Mouse (Mus musculus): Measurements from ENCODE around the gene Eml1. TPM values are rescaled to one million over a fixed set of nuclear protein-coding genes. Genes with fewer than 3 reads are reported as not detected.

The Eml1 gene
- polyA plus RNA-seq (2015; fragmentation: Nextera tagmentation; extraction: Ambion mirVana) = 47.6 and 57.4 TPM in 2 replicates

- Histone ChIP-seq H3K9me3 (replicated peaks; ENCODE audit: control insufficient read depth, low read length, poor library complexity, severe bottlenecking) (no peaks in the 10 kb centered on the region), H3K4me1 (ENCODE audit: control insufficient read depth, insufficient read depth, low read length) (no peaks in the 10 kb centered on the region), H3K4me3 (ENCODE audit: low read depth, low read length) (no peak within 1 kb of the TSS), H3K4me2 (ENCODE audit: low read length) (no peak within 1 kb of the TSS), H3K27ac (ENCODE audit: low read length) (no peak within 1 kb of the TSS), H3K27me3 (ENCODE audit: control insufficient read depth, insufficient read depth, low read depth, low read length) (no peaks in the 10 kb centered on the region), H3K36me3 (ENCODE audit: control insufficient read depth, insufficient read depth, low read length) (no peaks in the 10 kb centered on the region), H3K9ac (ENCODE audit: low read depth, low read length) (no peak within 1 kb of the TSS)
- 75% methylated on average over 19 of the region's 19 CpGs for WGBS
- ATAC-seq = no peak
Observed at GRCm38 (mm10) chr12:108370596-108371428, at the start of gene Eml1. Gene Eml1 (plus strand): TSS chr12:108370957.

DNA sequence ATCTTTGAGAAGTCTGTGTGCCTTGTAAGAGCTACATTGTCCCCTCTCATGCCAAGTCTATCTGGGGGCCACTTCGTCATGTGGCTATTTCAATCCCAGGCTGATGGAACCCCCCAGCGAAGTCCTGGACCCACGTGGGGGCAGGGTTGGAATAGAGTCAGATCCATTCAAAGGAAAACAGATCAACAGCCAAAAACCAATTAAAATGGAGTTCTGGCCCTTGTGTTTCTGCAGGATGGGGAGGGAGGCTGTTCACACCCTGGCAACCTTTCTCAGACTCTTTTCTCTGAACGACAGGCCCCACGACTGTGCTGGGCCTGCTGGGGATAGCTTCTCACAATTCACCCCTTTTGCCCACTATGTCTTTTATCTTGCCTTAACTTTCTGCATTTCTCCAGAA, 44.4 kb upstream of the Eml1 start:
- Histone ChIP-seq H3K27ac (ENCODE audit: low read length) (no peak overlapping the region), H3K4me2 (ENCODE audit: low read length) (no peak overlapping the region), H3K9ac (ENCODE audit: low read depth, low read length) (no peak overlapping the region), H3K27me3 (ENCODE audit: control insufficient read depth, insufficient read depth, low read depth, low read length) (peaks cover 14% of the 10 kb centered on the region), H3K4me3 (ENCODE audit: low read depth, low read length) (no peak overlapping the region), H3K36me3 (ENCODE audit: control insufficient read depth, insufficient read depth, low read length) (no peaks in the 10 kb centered on the region), H3K9me3 (replicated peaks; ENCODE audit: control insufficient read depth, low read length, poor library complexity, severe bottlenecking) (no peaks in the 10 kb centered on the region), H3K4me1 (ENCODE audit: control insufficient read depth, insufficient read depth, low read length) (peaks cover 16% of the 10 kb centered on the region)
- 40% methylated on average over 5 of the region's 5 CpGs for WGBS
- ATAC-seq = no peak

DNA sequence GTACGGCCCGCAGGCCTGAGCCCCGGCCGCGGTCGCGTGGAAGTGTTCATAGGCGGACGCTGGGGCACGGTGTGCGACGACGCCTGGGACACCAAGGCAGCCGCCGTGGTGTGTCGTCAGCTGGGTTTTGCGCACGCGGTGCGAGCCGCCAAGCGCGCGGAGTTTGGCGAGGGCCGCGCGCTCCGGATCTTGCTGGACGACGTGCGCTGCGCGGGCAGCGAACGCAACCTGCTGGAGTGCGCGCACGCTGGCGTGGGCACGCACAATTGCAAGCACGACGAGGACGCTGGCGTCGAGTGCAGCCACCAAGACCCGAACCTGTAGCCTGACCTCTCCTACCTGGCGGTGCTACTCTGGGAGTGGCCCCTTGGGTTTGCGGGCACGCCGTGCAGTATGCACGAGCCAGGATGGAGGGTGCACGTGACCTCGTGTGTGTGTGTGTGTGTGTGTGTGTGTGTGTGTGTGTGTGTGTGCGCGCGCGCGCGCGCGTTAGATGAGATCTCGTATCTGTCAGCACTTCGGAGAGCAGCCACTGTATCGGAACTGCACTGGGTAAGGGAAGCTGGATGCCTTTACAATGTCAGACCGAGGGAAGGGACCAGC, 42.8 kb upstream of the Eml1 start:
- peaks cover 14% of the 10 kb centered on the region for H3K27me3 ChIP-seq (ENCODE audit: control insufficient read depth, insufficient read depth, low read depth, low read length)
- WGBS = 2% methylated on average over 62 of the region's 66 CpGs
- no peaks in the 10 kb centered on the region for H3K9me3 ChIP-seq (replicated peaks; ENCODE audit: control insufficient read depth, low read length, poor library complexity, severe bottlenecking)
- no peaks in the 10 kb centered on the region for H3K36me3 ChIP-seq (ENCODE audit: control insufficient read depth, insufficient read depth, low read length)
- H3K9ac ChIP-seq (ENCODE audit: low read depth, low read length) = peak overlapping the region; percentile 78
- peak overlapping the region; percentile 36 for H3K27ac ChIP-seq (ENCODE audit: low read length)
- peaks cover 18% of the 10 kb centered on the region for H3K4me1 ChIP-seq (ENCODE audit: control insufficient read depth, insufficient read depth, low read length)
- ATAC-seq = peak; percentile 75
- H3K4me2 ChIP-seq (ENCODE audit: low read length) = peak overlapping the region; percentile 90
- peak overlapping the region; percentile 51 for H3K4me3 ChIP-seq (ENCODE audit: low read depth, low read length)

DNA sequence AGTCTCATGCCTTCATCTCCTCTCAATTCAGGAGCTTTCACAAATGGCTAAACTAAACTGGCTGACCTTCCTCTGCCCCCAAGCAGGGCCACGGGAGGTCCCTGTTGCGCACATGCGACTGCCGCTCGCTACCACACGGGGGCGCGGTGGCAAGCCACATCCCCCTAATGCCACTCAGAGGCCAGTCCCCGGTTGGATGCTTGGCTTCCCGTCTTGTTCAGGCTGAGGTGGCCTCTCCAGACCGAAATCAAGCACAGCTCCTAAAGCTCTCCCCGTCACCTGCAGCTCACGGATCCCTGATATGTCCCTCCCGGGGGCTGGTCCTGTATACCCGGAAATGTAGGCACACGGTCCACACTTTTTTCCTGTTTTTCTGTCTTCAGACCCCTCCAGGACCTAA, 37.7 kb upstream of the Eml1 start:
- peaks cover 7% of the 10 kb centered on the region for H3K27me3 ChIP-seq (ENCODE audit: control insufficient read depth, insufficient read depth, low read depth, low read length)
- H3K36me3 ChIP-seq (ENCODE audit: control insufficient read depth, insufficient read depth, low read length) = no peaks in the 10 kb centered on the region
- peak overlapping the region; percentile 93 for H3K4me2 ChIP-seq (ENCODE audit: low read length)
- peak overlapping the region; percentile 70 for H3K4me3 ChIP-seq (ENCODE audit: low read depth, low read length)
- peaks cover 18% of the 10 kb centered on the region for H3K4me1 ChIP-seq (ENCODE audit: control insufficient read depth, insufficient read depth, low read length)
- H3K9ac ChIP-seq (ENCODE audit: low read depth, low read length) = no peak overlapping the region
- WGBS = 2% methylated on average over 16 of the region's 16 CpGs
- peak; percentile 9; the same call in 1 of the 2 replicates for ATAC-seq
- H3K27ac ChIP-seq (ENCODE audit: low read length) = no peak overlapping the region
- no peaks in the 10 kb centered on the region for H3K9me3 ChIP-seq (replicated peaks; ENCODE audit: control insufficient read depth, low read length, poor library complexity, severe bottlenecking)

GRCm38 (mm10) chr12:108333481-108333882, 37.3 kb upstream of the Eml1 start:
- peak; percentile 43 for ATAC-seq
- peak overlapping the region; percentile 70 for H3K27ac ChIP-seq (ENCODE audit: low read length)
- WGBS = 3% methylated on average over 22 of the region's 22 CpGs

DNA sequence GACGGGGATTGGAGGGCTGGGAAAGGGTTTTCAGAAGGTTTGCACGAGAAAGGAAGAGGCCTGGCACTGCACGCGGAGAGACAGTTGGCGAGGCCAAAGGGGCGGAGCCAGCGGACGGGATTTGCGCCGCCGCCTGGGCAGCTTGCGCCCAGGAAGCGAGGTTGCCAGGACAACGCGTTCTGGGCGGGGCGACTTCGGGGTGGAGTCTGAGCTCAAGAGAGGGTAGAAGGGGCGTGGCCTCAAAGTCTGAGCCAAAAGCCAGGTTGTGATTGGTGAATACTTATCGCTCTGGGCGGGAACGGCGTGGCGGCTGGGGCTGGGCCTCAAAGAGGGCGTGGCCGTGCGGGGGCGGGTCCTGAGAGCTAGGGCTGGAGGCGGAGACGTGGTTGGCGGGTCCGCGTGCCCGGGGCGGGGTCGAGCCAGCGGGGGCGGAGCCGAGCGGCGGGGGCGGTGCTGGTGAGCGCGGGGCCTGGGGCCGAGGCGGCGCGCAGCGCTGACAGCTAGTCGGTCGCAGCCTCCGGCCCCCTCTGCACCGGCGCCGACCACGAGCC, 36.8 kb upstream of the Eml1 start, which contains the start of gene Cyp46a1:
Gene Cyp46a1 (plus strand): TSS at position 487 of the 551 bp plus-strand sequence.
- H3K4me1 ChIP-seq (ENCODE audit: control insufficient read depth, insufficient read depth, low read length) = peaks cover 13% of the 10 kb centered on the region
- peak within 1 kb of the TSS; percentile 93 for H3K4me2 ChIP-seq (ENCODE audit: low read length)
- peak within 1 kb of the TSS; percentile 76 for H3K9ac ChIP-seq (ENCODE audit: low read depth, low read length)
- H3K36me3 ChIP-seq (ENCODE audit: control insufficient read depth, insufficient read depth, low read length) = no peaks in the 10 kb centered on the region
- ATAC-seq = peak; percentile 91
- H3K27me3 ChIP-seq (ENCODE audit: control insufficient read depth, insufficient read depth, low read depth, low read length) = peaks cover 2% of the 10 kb centered on the region; the same call in 1 of the 2 replicates
- H3K27ac ChIP-seq (ENCODE audit: low read length) = peak within 1 kb of the TSS; percentile 78
- H3K4me3 ChIP-seq (ENCODE audit: low read depth, low read length) = peak within 1 kb of the TSS; percentile 70
- no peaks in the 10 kb centered on the region for H3K9me3 ChIP-seq (replicated peaks; ENCODE audit: control insufficient read depth, low read length, poor library complexity, severe bottlenecking)
- under 1% methylated on average over 44 of the region's 56 CpGs for WGBS

More at GRCm38 (mm10) chr12:108333481-108333882, 37.3 kb upstream of the Eml1 start:
- H3K36me3 ChIP-seq (ENCODE audit: control insufficient read depth, insufficient read depth, low read length) = no peaks in the 10 kb centered on the region
- H3K4me2 ChIP-seq (ENCODE audit: low read length) = peak overlapping the region; percentile 93
- H3K4me1 ChIP-seq (ENCODE audit: control insufficient read depth, insufficient read depth, low read length) = peaks cover 14% of the 10 kb centered on the region
- H3K9ac ChIP-seq (ENCODE audit: low read depth, low read length) = peak overlapping the region; percentile 39
- peak overlapping the region; percentile 70 for H3K4me3 ChIP-seq (ENCODE audit: low read depth, low read length)
- peaks cover 7% of the 10 kb centered on the region for H3K27me3 ChIP-seq (ENCODE audit: control insufficient read depth, insufficient read depth, low read depth, low read length)
- no peaks in the 10 kb centered on the region for H3K9me3 ChIP-seq (replicated peaks; ENCODE audit: control insufficient read depth, low read length, poor library complexity, severe bottlenecking)

GRCm38 (mm10) chr12:108334529-108334928, 36.2 kb upstream of the Eml1 start:
- Histone ChIP-seq H3K4me2 (ENCODE audit: low read length) (peak overlapping the region; percentile 93), H3K4me1 (ENCODE audit: control insufficient read depth, insufficient read depth, low read length) (peaks cover 13% of the 10 kb centered on the region), H3K4me3 (ENCODE audit: low read depth, low read length) (peak overlapping the region; percentile 70), H3K27ac (ENCODE audit: low read length) (peak overlapping the region; percentile 78), H3K27me3 (ENCODE audit: control insufficient read depth, insufficient read depth, low read depth, low read length) (no peaks in the 10 kb centered on the region), H3K36me3 (ENCODE audit: control insufficient read depth, insufficient read depth, low read length) (no peaks in the 10 kb centered on the region), H3K9me3 (replicated peaks; ENCODE audit: control insufficient read depth, low read length, poor library complexity, severe bottlenecking) (no peaks in the 10 kb centered on the region), H3K9ac (ENCODE audit: low read depth, low read length) (peak overlapping the region; percentile 76)
- 1% methylated on average over 30 of the region's 32 CpGs for WGBS
- no peak for ATAC-seq

DNA sequence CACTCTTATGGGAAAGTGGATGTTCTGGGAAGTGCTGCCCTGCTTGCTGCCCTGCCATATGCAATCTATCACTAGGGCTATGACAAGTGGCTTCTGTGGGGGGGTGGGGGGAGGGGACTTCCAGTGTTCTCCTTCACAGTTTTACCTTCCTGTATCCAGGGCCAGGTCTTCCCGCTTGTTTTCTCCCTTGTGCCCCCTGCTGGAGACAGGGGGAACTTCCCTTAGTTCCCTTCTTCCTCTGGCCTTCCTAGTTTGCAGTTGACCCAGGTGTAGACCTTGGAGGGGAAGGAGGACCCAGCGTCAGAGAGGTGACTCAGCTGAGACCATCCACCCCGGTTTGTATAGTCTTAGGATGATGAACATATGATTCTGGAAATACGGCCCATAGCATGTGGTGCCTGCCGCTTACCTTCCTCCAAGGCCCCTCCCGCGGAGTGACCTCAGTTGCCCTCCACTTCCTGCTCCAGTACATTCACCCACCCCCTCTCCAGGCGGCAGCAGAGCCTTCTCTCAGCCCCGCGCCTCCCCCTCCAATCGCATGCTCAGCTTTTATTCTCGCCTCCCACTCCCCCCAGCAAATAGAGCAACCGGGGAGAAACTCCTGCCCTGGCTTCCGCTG, 32.1 kb upstream of the Eml1 start:
- H3K9me3 ChIP-seq (replicated peaks; ENCODE audit: control insufficient read depth, low read length, poor library complexity, severe bottlenecking) = no peaks in the 10 kb centered on the region
- H3K27me3 ChIP-seq (ENCODE audit: control insufficient read depth, insufficient read depth, low read depth, low read length) = no peaks in the 10 kb centered on the region
- H3K9ac ChIP-seq (ENCODE audit: low read depth, low read length) = no peak overlapping the region
- no peaks in the 10 kb centered on the region for H3K36me3 ChIP-seq (ENCODE audit: control insufficient read depth, insufficient read depth, low read length)
- no peak overlapping the region for H3K4me3 ChIP-seq (ENCODE audit: low read depth, low read length)
- no peak for ATAC-seq
- 36% methylated on average over 14 of the region's 14 CpGs for WGBS
- H3K4me2 ChIP-seq (ENCODE audit: low read length) = no peak overlapping the region
- H3K4me1 ChIP-seq (ENCODE audit: control insufficient read depth, insufficient read depth, low read length) = peaks cover 4% of the 10 kb centered on the region; the same call in 1 of the 2 replicates
- H3K27ac ChIP-seq (ENCODE audit: low read length) = no peak overlapping the region
